Mouse (Mus musculus) ES-E14 (cell line): ENCODE data around the gene Gm10309.

Experiments used
- CHD2 ChIP-seq: IDR thresholded peaks from 2 replicates; pipeline ENCODE4 v1.6.1; 2014; ENCODE audit warnings: mild to moderate bottlenecking, low read depth, low read length, inconsistent platforms
- MAFK ChIP-seq: IDR thresholded peaks from 2 replicates; pipeline ENCODE4 v1.6.1; 2014; ENCODE audit warnings: mild to moderate bottlenecking, low read depth, low read length, inconsistent platforms; ENCODE audit not compliant: insufficient read depth
- ZC3H11A ChIP-seq: IDR thresholded peaks from 2 replicates; pipeline ENCODE4 v1.6.1; 2012; ENCODE audit warnings: low read depth, mild to moderate bottlenecking, inconsistent platforms, low read length, borderline replicate concordance
- ZNF384 ChIP-seq: IDR thresholded peaks from 2 replicates; pipeline ENCODE4 v1.6.1; 2012; ENCODE audit warnings: low read depth, low read length, inconsistent platforms

DNA sequence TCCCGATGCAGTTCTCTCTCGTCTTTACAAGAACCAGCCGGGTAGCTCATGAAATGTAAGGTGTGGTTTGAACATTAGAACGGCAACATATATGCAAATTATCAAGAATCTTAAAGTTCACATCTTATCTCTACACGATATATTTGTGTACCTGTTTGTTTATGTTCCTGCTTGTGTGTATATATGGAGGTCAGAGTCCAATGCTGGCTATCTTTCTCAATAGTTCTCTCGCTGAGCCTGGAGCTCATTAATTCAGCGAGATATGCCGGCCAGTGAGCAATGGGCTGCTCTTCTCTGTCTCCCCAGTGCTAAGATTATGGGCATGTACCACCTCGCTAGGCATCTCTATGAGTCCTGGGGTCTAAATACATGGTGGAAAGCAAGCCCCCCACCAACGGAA, 18.8 kb upstream of the Gm10309 start:
- no peak for TF ChIP-seq CHD2
- no peak for TF ChIP-seq ZC3H11A
- TF ChIP-seq ZNF384 = no peak
- TF ChIP-seq MAFK = no peak
